Mouse (Mus musculus) liver, embryonic 14.5 days (tissue): ENCODE results near the gene Emc10. TPM values are rescaled to one million over a fixed set of nuclear protein-coding genes. Genes with fewer than 3 reads are reported as not detected.

ENCODE experiments used
- ATAC-seq: fragments of 200-750 bp; cut with Nextera tagmentation; 2 replicates; pipeline ENCODE4 v1.8.0; 2017; ENCODE audit warnings: moderate number of reproducible peaks, mild to moderate bottlenecking, moderate library complexity; ENCODE audit not compliant: insufficient read depth
- DNase-seq, 3 experiments: peaks; one replicate each; pipeline ENCODE4 v3.0.0-alpha.2; 2012 to 2013; ENCODE audit warnings: low read depth in 3 of 3, low spot score in 3 of 3
- H3K27ac ChIP-seq: fragments of 300-500 bp; sonication (generic); 2 replicates; pipeline ENCODE4 v1.5.1; 2014; ENCODE audit warnings: moderate library complexity, mild to moderate bottlenecking, control low read depth, inconsistent platforms
- H3K27me3 ChIP-seq: fragments of 300-500 bp; sonication (generic); 2 replicates; pipeline ENCODE4 v1.6.1; 2014; ENCODE audit warnings: mild to moderate bottlenecking, low read length, moderate library complexity; ENCODE audit not compliant: control insufficient read depth, insufficient read depth
- H3K36me3 ChIP-seq: fragments of 300-500 bp; sonication (generic); replicated peaks from 2 replicates; pipeline ENCODE4 v1.6.1; 2014; ENCODE audit warnings: low read depth; ENCODE audit not compliant: control insufficient read depth, insufficient read depth
- H3K4me1 ChIP-seq, 2 experiments: fragments of 200-500 bp in 1 of 2; fragments of 300-500 bp in 1 of 2; sonication (generic) in 1 of 2; replicated peaks; 2 replicates each; pipeline ENCODE4 v1.6.1; 2012 to 2014; ENCODE audit warnings: antibody characterized with exemption in 1 of 2, inconsistent platforms in 1 of 2, low read length in 1 of 2; ENCODE audit not compliant: control insufficient read depth in 2 of 2, insufficient read depth in 2 of 2
- H3K4me2 ChIP-seq: fragments of 300-500 bp; sonication (generic); 2 replicates; pipeline ENCODE4 v1.6.1; 2014; ENCODE audit warnings: low read depth, mild to moderate bottlenecking, control low read depth, moderate library complexity
- H3K4me3 ChIP-seq, 2 experiments: fragments of 200-500 bp in 1 of 2; fragments of 300-500 bp in 1 of 2; sonication (generic) in 1 of 2; 2 replicates each; pipeline ENCODE4 v1.5.1; 2012 to 2014; ENCODE audit warnings: low read depth in 2 of 2, low read length in 2 of 2, mild to moderate bottlenecking in 2 of 2, control low read depth in 1 of 2, inconsistent platforms in 1 of 2, moderate library complexity in 1 of 2; ENCODE audit not compliant: insufficient read depth in 1 of 2
- H3K9ac ChIP-seq: fragments of 300-500 bp; sonication (generic); replicated peaks from 2 replicates; pipeline ENCODE4 v1.6.1; 2014; ENCODE audit warnings: mild to moderate bottlenecking, control low read depth, moderate library complexity
- H3K9me3 ChIP-seq: fragments of 300-500 bp; sonication (generic); 2 replicates; pipeline ENCODE4 v1.6.1; 2016; ENCODE audit warnings: low read length, mixed read lengths; ENCODE audit not compliant: control insufficient read depth
- CTCF ChIP-seq: IDR thresholded peaks from 2 replicates; pipeline ENCODE4 v1.5.1; 2016; ENCODE audit warnings: antibody characterized with exemption, low read depth, control low read depth
- EP300 ChIP-seq: IDR thresholded peaks from 2 replicates; pipeline ENCODE4 v1.6.1; 2016; ENCODE audit warnings: antibody characterized with exemption, low read depth
- WGBS: fragments of 180-500 bp; shearing (Covaris S2); extraction: QIAGEN DNeasy Blood & Tissue Kit; methylation state at CpG from one replicate; pipeline ENCODE4 v1.1.7; 2014; ENCODE audit not compliant: insufficient replicate concordance; 5-methylcytosine and 5-hydroxymethylcytosine counted together
- polyA plus RNA-seq, 2 experiments: library from polyadenylated mRNA; depleted of rRNA in 1 of 2; stranded (reverse) in 1 of 2; unstranded in 1 of 2; fragments of >200 nt; fragmentation: Nextera tagmentation in 1 of 2; extraction: Ambion mirVana in 1 of 2; gene quantifications; 2 replicates each; pipeline versions ENCODE4 v1.2.1 to v1.2.3; 2012 to 2014

Gene Emc10
- polyA plus RNA-seq, 2 experiments, result 41.7 to 46.7 TPM

DNA sequence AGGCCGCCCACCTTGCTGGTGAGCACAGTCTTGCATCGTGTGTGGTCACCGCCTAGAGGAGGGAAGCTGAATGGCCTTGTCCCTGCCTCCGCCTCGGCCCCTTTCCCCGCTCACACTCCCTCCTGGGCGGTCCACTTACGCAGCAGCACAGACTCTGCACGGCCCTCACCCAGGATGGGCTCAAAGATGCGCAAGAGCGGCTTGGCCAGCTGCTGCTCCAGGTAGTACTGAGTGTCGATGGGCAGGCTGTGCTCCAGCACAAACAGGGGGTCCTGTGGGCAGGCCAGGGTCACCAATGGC is 37.4 kb upstream of the Emc10 start:
- Histone ChIP-seq H3K27me3 (no peaks in the 10 kb centered on the region), H3K27ac (no peak overlapping the region), H3K9me3 (no peaks in the 10 kb centered on the region), H3K36me3 (peaks cover 46% of the 10 kb centered on the region), H3K9ac (no peak overlapping the region), H3K4me3 (no peak overlapping the region), H3K4me1 (no peaks in the 10 kb centered on the region), H3K4me2 (no peak overlapping the region)
- no peak for ATAC-seq
- TF ChIP-seq EP300 (no peak), CTCF (no peak)
- no peak for DNase-seq
- WGBS, result 84% methylated on average over 12 of the region's 12 CpGs

DNA sequence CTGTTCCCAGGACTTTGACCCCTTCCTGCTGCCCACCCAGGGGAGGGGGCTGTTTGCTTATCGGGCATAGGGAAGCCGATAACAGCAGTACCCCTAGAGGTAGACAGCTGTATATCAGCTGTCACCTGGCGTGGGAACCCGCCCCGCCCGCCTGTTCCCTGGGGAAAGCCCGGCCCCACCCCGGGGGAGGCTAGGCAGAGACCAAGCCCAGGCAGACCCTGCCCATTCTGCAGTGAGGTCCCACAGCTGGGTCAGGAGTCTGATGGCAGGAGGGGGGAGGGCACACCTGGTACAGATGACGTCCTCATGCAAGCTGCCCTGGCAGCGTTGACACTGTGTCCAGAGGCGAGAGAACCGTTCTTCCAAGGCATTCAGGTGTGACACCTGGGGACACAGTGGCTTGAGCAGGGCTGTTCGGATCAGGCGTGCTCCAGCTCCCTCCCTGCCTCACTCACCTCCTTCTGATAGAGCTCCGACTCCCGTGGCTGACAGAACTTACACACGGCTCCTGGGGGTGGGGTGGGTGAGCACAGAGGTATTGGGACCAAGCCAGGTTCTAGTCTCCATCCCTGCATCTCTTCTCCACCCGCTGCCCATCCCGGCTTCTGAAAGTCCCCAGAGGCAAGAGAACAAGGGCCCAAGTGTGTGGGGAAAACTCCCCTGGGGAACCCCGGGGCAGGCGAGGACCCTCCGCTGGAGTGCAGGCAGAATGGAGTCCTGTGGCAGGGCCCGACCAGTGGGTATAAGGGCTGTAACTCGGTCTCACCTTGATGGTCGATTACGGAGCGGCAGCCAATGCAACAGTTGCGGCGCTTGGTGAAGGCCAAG is 36.8 kb upstream of the Emc10 start:
- H3K27ac ChIP-seq, result no peak overlapping the region
- H3K4me3 ChIP-seq, result no peak overlapping the region
- 79% methylated on average over 29 of the region's 29 CpGs for WGBS
- H3K36me3 ChIP-seq, result peaks cover 42% of the 10 kb centered on the region
- no peak overlapping the region for H3K4me2 ChIP-seq
- H3K27me3 ChIP-seq, result no peaks in the 10 kb centered on the region; the same call in 1 of the 2 replicates
- H3K9ac ChIP-seq, result no peak overlapping the region
- no peaks in the 10 kb centered on the region for H3K9me3 ChIP-seq
- peaks cover 0 to 3% of the 10 kb centered on the region in 2 experiments; a peak in 1 of 4 replicates for H3K4me1 ChIP-seq
- no peak for DNase-seq
- ATAC-seq, result no peak
- TF ChIP-seq CTCF (no peak), EP300 (no peak)

DNA sequence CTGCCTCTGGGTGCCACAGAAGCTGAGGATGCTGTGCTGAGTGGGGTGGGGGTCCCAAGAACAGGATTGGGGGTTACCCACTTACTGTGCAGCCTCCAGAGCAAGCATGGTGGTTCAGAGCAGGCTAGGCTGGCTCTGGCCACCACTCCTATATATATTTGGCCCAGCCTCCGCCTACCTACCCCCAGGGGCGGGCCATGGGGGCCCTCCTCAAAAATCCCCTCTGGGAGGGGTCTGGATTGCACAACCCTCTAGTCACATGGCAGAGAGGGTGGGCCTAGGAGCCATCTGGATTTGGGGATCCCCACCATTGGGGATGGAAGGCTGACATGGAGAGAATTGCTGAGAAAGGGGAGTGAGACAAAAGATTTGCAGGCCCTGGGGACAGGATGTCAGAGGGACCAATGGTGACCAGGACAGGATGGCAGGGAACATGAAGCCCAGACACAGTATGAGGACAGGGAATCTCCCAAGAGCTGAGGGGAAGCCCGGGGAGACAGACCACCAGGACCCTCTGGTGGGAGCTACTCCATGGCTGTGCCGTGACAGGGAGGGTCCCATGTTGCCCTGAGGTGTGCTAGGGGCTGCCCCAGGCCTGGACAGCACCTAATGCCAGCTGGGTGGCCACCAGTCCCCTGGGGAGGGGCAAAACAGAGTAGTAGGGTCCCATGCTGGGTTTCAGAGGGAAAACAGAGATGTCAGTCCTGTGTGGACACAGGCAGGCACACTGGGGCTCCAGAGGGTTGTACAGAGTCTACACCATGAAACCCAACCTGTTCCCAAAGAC is 35.8 kb upstream of the Emc10 start, which contains the start of gene Spib:
Gene Spib (minus strand): TSS at position 126 of the 787 bp plus-strand sequence.
- ATAC-seq (no peak), DNase-seq (no peak)
- peaks cover 33% of the 10 kb centered on the region for H3K36me3 ChIP-seq
- H3K9me3 ChIP-seq, result no peaks in the 10 kb centered on the region
- WGBS, result 72% methylated on average over 4 of the region's 4 CpGs
- H3K4me1 ChIP-seq, result peaks cover 2 to 6% of the 10 kb centered on the region in 2 experiments; a peak in 2 of 4 replicates
- H3K4me2 ChIP-seq, result no peak within 1 kb of the TSS
- no peak within 1 kb of the TSS for H3K4me3 ChIP-seq
- no peak within 1 kb of the TSS for H3K9ac ChIP-seq
- H3K27me3 ChIP-seq, result no peaks in the 10 kb centered on the region; the same call in 1 of the 2 replicates
- TF ChIP-seq EP300 (no peak), CTCF (no peak)
- H3K27ac ChIP-seq, result no peak within 1 kb of the TSS

DNA sequence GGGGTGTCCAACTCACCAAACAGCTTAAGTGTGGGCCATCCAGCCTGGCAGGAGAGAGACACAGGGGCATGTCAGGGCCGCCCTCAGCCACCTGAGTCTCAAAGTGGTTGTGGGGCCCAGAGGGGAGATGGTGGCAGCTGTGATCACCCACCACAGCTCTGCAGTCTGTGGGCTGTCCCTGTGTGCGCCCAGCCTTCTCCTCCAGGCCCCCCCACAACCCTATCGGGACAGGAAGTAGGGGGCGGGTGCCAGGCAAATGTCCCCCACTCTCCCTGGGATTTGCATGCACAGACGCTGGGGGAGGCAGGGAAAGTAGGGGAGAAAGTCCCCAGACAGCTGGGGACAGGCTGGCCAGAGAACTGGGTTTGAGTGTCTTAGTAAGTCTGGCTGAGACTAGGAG is 34.9 kb upstream of the Emc10 start:
- ATAC-seq (no peak), DNase-seq (no peak)
- no peaks in the 10 kb centered on the region for H3K9me3 ChIP-seq
- no peak for TF ChIP-seq EP300
- no peak for TF ChIP-seq CTCF
- peaks cover 2 to 6% of the 10 kb centered on the region in 2 experiments; a peak in 2 of 4 replicates for H3K4me1 ChIP-seq
- no peak overlapping the region for H3K4me3 ChIP-seq
- peaks cover 23% of the 10 kb centered on the region for H3K36me3 ChIP-seq
- H3K4me2 ChIP-seq, result no peak overlapping the region
- no peak overlapping the region for H3K27ac ChIP-seq
- no peak overlapping the region for H3K9ac ChIP-seq
- WGBS, result 24% methylated on average over 5 of the region's 5 CpGs
- H3K27me3 ChIP-seq, result no peaks in the 10 kb centered on the region; the same call in 1 of the 2 replicates

DNA sequence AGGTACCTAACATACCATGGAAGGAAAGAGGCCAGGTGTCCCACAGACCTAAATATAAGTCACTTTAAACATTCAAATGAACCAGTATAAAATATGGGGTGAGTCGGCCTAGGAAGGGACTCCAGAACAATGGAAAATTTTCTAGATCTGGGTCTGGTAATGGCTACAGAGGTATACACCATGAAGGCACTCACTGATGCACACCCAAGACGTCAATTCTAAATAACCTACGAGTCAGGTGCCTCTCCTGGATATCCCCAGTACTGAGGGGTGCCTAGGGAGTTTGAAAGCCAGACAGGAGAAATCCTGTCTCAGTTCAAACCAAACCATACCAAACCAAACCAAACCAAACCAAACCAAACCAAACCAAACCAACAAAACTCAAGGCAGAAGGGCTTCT is 34.2 kb upstream of the Emc10 start:
- WGBS, result 62% methylated on average over 3 of the region's 3 CpGs
- no peaks in the 10 kb centered on the region; the same call in 1 of the 2 replicates for H3K27me3 ChIP-seq
- peaks cover 2 to 6% of the 10 kb centered on the region in 2 experiments; a peak in 2 of 4 replicates for H3K4me1 ChIP-seq
- no peak overlapping the region for H3K9ac ChIP-seq
- H3K4me3 ChIP-seq, result no peak overlapping the region
- H3K27ac ChIP-seq, result no peak overlapping the region
- H3K9me3 ChIP-seq, result no peaks in the 10 kb centered on the region
- DNase-seq, result no peak
- TF ChIP-seq EP300, result no peak
- no peak for TF ChIP-seq CTCF
- H3K4me2 ChIP-seq, result no peak overlapping the region
- peaks cover 16% of the 10 kb centered on the region for H3K36me3 ChIP-seq
- ATAC-seq, result no peak
